Mouse (Mus musculus) T-cell, adult 2 months (primary cell): Measurements from ENCODE around the gene Vegfa.

ENCODE experiments used
- DNase-seq: peaks from one replicate; pipeline ENCODE4 v3.0.0; 2022; ENCODE audit warnings: low spot score

The Vegfa gene

DNA sequence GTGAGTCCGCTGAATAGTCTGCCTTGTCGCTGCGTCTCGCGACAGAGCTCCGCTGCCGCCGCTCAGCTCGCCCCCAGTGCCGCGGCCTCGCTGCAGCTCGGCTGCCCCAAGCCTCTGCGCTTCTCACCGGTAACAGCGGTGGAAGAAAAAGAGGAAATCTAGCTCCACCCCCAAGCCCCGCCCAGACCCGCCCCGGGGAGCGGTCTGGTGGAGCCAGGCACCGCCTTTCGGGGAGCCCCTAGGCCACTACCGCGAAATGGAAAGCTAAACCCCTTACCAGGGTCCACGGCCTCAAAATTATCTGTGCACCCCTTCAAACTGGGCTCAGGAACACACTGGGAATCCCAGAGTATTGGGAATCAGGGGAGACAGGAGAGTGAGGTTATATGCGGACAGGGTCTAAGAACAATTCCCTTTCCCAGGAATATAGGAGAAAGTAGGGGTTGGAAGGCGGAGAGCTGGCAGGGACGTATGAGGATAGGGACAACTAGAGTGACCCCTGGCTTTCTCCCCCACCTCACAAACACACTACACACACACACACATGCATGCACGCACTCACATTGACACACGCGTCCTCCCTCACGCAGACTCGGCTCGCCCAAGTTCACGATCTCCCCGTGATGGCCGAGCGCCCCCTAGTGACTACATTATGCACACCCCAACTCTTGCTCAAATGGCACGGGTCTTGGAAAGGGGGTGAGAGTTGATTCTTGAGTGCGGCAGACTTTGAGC is at the start of gene Vegfa:
Vegfa (minus strand) TSS at position 113 of the 735 bp plus-strand sequence.
- peak; percentile 87 for DNase-seq

DNA sequence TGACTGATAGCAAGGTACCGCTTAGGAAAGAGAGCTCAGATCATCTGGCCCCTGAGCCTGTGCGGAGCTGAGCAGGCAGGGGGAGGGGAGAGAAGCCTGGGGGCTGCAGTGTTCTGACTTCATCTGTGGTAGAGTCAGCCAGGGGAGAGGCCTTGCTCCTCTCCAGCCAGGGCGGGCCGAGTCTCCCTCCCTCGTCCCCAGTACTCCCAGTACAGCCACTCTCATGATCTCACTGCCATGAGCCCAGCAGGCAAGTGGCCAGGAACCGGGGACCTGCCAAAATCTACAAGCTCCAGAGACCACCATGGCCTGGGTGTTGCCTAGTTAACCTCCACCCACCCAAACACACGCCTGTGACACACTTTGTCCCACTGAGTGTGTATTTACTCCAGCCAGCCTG is 49.5 kb upstream of the Vegfa start:
- DNase-seq: no peak

DNA sequence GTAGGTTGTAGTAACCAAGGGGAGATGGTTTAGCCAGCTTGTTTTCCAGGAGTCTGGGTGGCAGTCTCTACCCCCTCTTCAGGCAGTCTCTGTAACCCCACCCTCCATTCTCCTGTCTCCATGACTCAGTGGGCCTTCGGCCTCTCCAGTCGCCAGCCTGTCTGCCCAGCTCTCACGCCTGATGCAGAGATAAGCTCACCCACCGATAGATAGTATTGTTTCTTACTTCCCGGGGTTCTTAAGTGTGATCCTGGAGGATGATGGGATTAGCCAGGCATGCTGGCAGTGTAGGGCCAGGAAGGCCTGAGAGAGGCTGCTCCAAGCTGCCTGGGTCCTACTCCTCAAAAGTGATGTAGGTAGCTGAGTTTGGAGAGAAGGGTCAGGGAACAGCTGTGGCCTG is 48.9 kb upstream of the Vegfa start:
- DNase-seq: no peak

DNA sequence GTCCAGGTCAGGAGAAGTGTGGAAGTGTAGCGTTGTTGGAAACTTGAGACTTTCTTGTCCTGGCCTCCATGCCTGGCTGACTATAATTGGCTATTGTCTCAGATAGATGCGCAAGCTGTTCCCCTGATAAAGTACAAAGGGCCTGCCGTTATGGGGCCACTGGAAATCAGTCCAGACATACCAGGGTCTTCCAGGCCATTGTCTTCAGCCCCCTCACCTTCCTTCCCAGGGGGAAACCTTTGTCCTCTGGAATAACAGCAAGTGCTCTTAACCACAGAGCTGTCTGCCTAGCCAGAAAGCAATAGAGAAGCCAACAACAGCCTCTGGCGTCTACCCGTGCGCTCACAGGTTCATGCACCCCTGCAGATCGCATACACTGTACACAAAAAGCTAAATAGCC is 48.2 kb upstream of the Vegfa start:
- no peak for DNase-seq

DNA sequence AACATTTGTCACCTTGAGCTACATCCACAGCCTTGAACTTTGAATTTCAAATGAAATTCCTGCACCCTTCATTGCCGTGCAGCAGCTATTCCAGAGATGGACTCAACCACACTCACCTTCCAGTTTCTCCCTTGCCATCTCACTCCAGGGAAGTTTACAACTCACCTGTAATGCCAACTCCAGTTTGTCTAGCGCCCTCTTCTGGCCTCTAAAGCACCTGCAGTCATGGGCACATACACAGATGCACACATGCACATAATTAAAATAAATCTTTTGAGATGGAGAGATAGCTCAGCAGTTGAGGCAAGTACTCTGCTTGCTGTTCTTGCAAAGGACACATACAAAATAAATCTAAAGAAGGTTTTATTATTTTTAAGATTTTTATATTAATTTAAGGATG is 46.9 kb upstream of the Vegfa start:
- no peak for DNase-seq

DNA sequence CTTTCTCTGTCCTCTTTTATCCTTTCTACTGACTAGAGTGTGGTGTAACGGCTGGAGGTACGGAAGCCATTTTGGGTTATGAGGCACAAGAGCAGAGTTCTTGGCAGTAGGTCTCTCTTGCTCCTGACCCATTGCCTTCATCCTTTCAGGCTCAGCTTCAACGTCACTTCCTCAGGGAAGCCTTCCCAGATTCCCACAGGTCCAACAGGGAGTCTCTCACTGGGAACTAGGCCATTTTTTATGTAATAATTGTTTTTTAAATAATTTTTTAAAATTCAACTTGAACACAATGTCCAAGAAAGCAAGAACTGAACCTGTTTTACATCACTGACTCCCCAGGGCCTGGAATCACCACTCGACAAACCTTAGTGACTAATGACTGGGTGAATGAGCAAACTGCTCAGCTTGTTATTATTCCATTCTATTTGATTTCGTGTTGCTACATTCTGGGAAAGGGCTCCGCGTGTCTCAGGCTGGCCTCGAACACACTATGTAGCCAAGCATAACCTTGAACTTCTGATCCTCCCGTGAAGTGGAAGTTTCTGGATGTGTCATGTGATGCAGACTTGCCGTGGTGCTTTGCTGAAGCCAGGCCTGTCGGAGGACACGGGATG is 45.9 kb upstream of the Vegfa start:
- DNase-seq: no peak

DNA sequence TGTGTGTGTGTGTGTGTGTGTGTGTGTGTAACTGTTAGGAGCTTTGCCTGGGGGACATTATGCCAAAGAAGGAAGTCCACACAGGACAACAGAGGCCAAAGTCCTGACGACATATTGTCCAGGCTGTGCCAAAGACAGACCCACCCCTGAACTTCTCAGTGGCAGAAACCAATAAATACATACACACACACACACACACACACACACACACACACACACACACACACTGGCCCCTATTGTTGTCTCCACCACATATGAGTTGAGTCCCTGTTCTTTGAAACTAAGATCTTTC is 44.0 kb upstream of the Vegfa start:
- DNase-seq: no peak

DNA sequence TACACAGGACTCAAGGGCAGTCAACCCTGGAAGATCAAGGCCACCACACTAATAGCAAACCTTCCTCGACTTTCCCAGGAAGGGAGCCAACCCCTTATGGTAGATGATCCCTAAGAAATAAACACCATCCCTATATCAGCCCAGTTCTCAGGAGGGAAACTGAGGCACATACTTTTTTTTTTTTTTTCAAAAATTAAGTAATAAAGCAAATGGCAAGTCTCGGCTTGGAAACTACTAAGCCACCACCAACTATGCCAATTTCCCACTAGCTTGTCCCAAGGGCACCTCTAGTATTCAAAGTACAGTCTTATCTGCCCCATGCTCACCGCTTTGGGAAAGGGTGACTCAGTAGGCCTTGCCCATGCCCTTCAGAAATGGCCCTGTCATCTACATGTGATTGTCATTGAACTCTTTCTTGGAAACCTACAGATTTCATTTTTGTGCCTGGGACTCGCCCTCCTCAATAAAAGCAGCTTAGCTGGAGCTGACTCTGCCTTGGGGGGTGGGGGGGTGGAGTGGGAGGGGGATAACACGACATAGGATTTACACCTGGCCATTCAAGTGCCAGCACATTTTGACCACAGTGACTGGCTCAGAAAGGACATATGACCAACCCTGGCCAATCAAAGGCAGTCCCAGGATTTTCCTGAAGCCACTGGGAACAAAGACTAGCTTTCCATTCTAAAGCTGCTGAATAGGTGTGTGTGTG is 43.5 kb upstream of the Vegfa start:
- no peak for DNase-seq

DNA sequence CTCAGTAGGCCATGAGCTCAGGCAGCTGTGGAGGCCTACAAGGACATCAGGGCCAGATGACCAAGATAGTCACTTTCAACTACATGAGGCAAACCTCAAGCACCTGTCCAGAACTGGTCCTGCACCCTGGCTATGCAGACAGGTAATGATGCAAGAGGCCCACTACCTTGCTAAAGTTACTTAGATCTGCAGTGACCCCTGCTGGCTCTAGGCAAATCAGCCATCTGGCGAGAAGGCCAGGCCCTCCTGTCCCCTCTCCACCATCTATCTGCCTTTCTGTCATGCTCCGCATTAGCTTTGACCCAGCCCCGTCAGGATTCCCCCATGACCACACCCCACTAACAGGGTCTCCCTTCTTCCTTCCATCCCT is 42.9 kb upstream of the Vegfa start:
- peak; percentile 62 for DNase-seq

DNA sequence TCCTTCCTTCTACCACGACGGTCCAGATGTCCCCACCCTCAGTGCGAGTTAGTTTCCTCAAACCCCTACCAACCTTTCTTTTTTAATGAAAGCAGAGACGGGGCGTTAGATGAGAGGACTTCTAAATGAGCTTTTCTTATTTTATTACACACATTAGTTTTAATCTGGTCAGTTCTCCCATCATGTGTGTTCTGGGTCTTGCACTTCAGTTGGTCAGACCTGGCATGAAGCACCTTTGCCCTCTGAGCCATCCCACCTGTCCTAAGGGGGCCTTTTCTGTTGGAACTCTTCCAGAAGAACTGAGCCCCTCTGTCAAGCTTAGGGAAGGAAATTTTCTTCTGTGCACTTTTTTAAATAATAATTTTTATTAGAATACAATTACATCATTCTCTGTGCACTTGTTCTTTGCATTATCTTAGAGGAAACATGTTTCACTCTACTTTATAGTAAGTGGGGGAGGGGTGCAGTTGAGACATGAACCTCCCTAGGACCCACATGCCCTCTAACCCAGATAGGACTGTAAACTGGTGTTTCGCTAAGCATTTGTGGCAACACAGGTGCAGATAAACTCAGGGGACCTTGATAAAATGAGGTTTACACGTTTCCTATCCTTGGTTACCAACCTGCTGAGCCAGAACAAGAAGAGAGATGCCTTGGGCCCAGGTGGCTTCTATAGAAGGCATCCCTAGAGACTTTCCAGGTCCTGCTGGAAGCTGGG is 42.4 kb upstream of the Vegfa start:
- no peak for DNase-seq

DNA sequence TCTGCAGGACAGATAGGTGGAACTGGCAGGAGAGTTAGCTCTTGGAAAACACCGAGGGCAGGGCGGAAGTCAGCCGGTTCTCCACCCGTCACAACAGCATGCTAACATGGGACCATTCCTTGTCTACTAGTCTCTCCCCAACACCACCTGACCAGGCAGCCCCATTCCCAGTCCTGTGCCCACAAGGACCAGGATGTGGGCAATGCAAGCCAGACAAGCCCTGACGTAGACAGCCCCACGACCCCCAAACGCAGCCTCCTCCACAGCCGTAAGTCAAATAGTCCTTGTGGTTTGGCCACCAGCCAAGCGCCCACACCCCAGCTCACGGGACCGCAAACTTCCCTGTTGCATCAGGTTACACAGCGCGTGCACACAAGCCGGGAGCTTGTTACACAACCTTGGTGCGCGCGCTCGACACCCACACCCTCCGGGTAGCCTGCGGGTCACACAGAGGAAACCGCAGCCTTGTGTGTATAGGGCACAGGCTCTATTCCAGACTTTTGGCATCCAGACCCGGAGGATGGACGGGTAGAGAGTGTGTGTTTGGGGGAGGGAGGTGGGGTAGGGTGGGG is 41.6 kb upstream of the Vegfa start:
- peak; percentile 93 for DNase-seq

DNA sequence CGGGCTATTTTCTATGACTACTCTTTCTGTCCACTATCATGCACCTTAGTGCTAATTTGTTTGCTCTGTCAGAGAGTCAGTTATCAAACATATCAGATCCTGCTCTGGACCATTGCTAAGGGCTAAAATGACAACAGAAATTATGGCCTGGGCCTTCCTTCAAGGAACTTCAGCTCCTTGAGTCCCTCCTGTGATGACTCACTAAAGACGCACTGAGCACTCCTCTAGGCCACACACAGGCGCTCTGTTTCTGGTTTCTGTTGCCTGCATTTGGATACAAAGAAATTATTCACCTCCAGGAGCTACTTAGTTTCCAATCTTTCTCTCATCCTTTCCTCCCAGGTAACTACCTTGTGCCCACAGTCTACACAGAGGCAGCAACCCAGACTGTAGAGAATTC is 39.4 kb upstream of the Vegfa start:
- DNase-seq: no peak

DNA sequence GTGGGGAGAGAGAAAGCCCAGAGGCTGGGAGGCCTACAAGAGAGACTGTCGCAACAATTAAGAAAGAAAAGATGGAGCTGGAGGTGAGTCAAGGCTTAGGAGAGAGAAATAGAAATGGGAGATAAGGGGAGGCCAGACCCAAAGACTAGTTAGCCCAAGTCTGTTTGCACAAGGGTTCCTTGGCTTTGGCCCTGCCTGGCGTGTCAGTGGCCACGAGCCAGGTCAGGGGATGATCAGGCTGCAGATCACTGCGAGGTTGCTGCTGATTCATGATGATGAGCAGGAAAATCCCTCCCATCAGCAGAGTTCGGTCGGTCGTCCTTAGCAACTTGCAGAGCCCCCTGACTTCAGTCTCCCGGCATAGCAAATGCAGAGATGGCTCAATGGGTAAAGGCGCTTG is 37.9 kb upstream of the Vegfa start:
- DNase-seq: no peak

DNA sequence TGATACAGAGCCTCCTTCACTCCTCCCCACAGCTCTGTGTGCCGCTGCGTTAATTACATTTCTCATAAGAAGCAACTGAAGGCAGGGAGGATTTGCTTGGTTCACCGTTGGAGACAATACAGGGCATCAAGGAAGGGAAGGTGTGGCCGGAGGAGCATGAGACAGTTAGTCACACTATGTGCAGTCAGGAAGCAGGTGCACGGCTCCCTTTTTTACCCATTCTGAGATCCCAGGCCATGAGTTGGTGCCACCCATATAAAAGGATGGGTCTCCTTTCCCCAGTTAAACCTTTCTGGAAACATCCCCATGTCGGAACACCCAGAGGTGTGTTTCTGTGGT is 31.8 kb upstream of the Vegfa start:
- DNase-seq: no peak

DNA sequence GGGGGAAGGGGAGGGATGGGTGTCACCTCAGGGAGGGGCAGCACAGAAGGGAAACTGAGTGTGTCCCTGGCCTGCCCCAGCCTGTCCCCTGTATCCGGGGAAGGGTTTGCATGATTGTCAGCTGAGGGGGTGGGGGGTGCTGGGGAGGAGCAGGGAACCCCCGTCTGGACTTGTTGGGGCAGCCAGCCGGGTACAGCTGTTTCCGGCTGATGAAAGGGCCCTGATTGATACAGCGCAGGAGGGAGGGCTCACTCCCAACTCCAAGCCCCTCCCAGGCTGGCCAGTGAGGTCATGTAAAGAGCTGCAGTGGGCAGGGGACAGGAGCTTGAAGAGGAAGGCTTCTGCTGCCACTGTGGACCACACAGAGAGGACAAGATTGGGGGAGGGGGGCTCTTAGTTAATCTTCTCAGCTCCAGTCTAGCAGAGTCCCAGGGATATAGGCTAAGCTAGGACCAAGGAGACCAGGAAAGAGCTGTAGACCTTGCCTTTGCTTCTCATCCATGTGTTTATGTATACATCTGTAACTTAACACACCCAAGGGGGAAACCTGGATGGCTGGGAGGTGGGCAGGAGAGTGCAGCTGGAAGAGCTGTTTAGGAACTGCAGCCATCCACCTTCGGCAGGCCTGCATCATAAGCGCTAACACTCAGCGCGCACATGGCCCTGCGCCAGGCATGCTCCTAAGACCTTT is 31.3 kb upstream of the Vegfa start:
- DNase-seq: no peak

DNA sequence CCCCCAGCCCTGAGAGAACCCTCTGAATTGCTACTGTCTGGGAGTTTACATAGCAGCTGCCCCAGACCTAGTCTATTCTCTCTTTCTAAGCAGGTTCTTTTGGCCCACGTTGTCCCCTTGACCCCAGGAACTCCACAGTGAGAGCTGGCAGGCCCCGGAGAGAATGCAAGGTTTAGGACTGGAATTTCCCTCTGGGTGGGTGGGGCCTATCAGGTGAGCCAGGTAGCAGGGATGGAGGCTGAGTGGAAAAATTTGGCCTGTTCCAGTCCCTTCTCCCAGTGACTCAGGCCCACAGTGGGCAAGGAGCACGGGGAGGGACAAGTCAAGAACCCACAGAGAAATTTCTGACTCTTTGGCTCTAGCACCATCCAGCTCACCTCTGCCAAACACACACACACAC is 28.1 kb upstream of the Vegfa start:
- DNase-seq: no peak

DNA sequence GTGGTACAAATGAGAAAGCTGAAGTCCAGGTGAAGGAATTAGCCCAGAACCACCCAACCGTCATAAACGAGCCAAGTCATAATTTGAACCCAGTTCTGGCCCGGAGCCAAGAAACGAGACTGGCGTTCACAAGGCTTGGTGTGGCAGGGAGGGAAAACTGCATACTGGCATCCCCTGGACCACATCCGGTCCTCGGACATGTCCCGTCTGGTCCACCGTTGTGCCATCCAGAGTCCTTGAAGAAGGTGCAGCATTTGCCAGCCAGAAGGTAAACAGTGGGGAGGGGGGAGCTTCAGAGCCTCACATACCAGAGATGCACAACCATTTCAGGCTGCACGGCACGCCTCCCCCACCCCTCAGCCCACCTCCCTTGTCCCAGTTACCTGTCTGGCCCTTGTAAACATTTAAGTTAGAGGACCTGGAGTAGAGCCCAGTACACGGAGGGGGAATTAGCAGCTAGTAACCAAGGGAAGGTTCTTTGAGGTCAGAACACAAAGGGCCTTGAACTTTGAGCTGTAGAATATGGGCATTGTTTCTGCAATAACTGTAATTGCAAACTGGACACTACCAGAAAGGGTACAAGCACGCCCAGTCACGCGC is 27.2 kb upstream of the Vegfa start:
- DNase-seq: no peak

DNA sequence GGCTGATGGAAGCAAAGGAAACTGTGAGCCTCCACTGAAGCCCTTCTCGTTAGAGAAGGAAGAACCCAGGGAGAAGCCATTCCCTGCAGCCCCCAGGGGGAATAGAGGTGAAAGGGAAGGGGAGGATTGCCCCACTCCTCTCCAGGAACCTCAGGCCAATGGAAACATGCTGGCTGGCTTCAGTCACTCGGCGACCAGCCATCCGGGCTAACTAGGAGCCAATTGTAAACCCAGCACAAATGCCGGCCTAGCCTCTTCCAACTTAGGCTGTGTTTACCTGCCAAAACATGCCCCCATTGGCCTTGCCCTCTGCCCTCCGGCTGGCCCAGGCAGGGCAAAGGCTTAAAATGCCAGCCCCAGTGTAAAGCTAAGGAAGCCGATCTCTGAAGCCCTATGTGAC is 24.1 kb upstream of the Vegfa start:
- no peak for DNase-seq

DNA sequence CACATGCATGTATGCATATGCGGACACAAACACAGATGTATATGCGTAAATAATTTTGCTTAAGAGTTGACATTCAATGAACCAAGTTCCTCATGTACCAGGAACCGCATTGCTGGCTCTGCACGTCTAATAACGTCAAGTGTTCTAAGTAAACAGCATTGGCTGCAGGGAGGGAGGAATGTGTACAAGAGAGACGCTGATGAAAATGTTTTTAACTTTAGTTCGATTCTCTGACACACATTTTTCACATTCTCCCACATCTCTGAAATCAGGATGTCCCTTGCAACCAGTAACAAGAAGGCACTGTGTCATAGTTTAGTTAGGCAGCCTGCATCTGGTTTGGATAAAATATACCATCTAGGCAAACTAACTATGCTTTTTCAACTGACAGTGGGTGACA is 23.6 kb upstream of the Vegfa start:
- no peak for DNase-seq

DNA sequence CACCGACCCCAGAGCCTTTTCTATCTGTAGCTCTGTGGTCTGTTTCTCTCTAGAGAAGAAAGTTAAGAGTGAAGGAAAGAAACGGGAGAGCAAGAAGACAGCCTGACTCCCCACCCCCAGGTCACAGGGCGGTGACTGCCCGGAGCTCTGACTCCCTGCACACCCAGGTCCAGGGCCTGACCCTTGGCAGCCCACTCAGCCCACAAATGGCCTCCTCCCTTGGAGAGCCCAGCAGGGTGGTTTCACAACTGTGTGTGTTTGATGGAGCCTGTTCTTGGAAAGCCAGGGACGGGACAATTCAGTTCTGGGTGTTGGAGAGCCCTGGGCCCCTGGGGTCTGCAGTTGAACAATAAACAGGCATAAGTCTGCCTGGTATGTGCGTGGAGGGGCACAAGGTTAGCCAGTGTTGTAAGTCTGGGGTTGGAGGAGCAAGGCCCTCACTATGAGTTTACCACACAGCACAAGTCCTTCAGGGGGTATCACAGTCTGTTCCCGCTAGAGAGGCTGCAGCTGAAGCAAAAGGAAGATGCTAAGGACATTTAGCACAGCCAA is 21.2 kb upstream of the Vegfa start:
- no peak for DNase-seq

DNA sequence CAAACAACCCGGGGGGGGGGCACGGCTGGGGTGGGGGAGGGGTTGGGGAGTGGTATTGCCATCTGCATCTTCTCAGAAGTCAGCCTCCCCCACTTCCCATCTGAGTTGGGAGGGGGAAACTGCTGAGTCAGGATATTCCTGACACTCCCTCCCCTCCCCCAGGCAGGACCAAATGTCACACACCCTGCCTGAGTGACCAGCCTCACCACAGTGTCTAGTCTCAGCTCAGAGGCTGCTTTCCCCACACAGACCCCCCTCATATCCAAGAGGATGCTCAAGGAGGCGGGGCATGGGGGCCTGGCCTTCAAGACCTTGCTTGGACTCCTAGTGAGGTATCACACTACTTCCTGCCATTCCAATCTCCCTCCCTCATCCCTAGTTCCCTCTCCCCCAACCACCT is 20.0 kb upstream of the Vegfa start:
- no peak for DNase-seq

DNA sequence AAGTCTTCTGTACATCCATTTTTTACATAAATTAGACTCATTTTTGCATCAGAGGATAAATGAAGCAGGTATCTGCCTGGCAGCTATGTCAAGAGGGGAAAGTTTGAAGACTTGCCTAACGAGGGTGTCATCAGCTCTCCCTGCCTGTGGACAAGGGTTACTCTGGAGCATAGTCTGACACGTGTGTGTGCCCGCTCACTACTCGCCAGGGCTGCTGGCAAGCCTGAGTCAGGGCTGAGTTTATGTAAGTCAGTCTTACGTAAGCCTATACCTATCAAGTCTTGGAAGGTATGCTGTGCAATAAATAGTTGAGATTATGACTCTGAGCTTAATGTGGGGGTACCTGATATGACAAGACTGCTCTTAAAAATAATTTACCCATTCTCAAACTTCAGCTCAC is 19.2 kb upstream of the Vegfa start:
- DNase-seq: no peak
